Mouse (Mus musculus) ES-E14 (cell line): Measurements from ENCODE around the gene Zscan2.

ENCODE experiments used
- ZC3H11A ChIP-seq: IDR thresholded peaks from 2 replicates; pipeline ENCODE4 v1.6.1; 2012; ENCODE audit warnings: low read depth, mild to moderate bottlenecking, inconsistent platforms, low read length, borderline replicate concordance
- ZNF384 ChIP-seq: IDR thresholded peaks from 2 replicates; pipeline ENCODE4 v1.6.1; 2012; ENCODE audit warnings: low read depth, low read length, inconsistent platforms

DNA sequence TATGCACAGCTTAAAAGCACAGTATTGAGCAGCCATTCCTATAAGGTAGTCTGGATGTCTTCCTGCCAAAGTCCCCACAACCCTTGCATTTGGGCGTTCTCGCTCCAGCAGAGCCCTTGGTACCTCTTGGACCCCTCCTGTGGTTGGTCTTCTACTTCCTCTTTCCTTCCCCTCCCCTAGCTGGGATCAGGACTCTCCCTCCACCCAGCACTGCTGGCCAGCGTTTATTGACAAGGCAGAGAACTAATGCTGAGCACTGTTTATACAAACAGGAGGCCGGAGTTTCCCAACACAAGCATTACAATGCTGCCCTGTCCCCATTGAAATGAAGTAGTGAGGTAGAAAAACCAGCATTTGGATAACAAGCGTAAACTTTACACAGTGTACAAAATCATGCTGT lies 12.3 kb downstream of the Zscan2 start:
- TF ChIP-seq ZNF384, result no peak
- TF ChIP-seq ZC3H11A, result no peak
